Mouse (Mus musculus): Measurements from ENCODE around the gene Prelid1. TPM values are rescaled to one million over a fixed set of nuclear protein-coding genes. Genes with fewer than 3 reads are reported as not detected.

The Prelid1 gene
- total RNA-seq, 2 experiments from 2014 or later: 140 to 157 TPM

GRCm38 (mm10) chr13:55332331-55332730 lies 12.0 kb downstream of the Prelid1 start:
- no peak for DNase-seq

- DNase-seq: no peak
Observed at GRCm38 (mm10) chr13:55335701-55336100, 15.4 kb downstream of the Prelid1 start.

GRCm38 (mm10) chr13:55337341-55337975 lies 17.2 kb downstream of the Prelid1 start:
- no peak for DNase-seq

GRCm38 (mm10) chr13:55338131-55339054 lies 18.1 kb downstream of the Prelid1 start:
- DNase-seq: no peak

- no peak for DNase-seq
Observed at GRCm38 (mm10) chr13:55339259-55339658, 19.0 kb downstream of the Prelid1 start.

- no peak for DNase-seq
Observed at GRCm38 (mm10) chr13:55342469-55342868, 22.2 kb downstream of the Prelid1 start.

- DNase-seq: peak in 1 of 2 experiments; percentile 32
Observed at GRCm38 (mm10) chr13:55344286-55344685, 24.0 kb downstream of the Prelid1 start.

GRCm38 (mm10) chr13:55346745-55347144 lies 26.4 kb downstream of the Prelid1 start:
- no peak for DNase-seq

- DNase-seq: no peak
Observed at GRCm38 (mm10) chr13:55361145-55361544, 40.8 kb downstream of the Prelid1 start.

GRCm38 (mm10) chr13:55361974-55362452 lies 41.7 kb downstream of the Prelid1 start:
- peak in 1 of 2 experiments; percentile 36 for DNase-seq

- peak; percentile 97 to 98 for DNase-seq
Observed at GRCm38 (mm10) chr13:55362453-55363060, 42.3 kb downstream of the Prelid1 start, which contains the start of gene Lman2. Gene Lman2 (minus strand): TSS chr13:55362783.

- no peak for DNase-seq
Observed at GRCm38 (mm10) chr13:55368401-55368800, 48.1 kb downstream of the Prelid1 start.

GRCm38 (mm10) chr13:55369531-55370114 lies 49.3 kb downstream of the Prelid1 start, which contains the start of gene Rgs14:
Gene Rgs14 (plus strand): TSS chr13:55369732.
- peak in 1 of 2 experiments; percentile 37 for DNase-seq

- DNase-seq: no peak
Observed at GRCm38 (mm10) chr13:55370234-55370633, 49.9 kb downstream of the Prelid1 start.

GRCm38 (mm10) chr13:55371007-55371681 lies 50.8 kb downstream of the Prelid1 start:
- DNase-seq: peak in 1 of 2 experiments; percentile 39

GRCm38 (mm10) chr13:55371740-55372139 lies 51.4 kb downstream of the Prelid1 start:
- DNase-seq: no peak

GRCm38 (mm10) chr13:55374206-55374924 lies 54.1 kb downstream of the Prelid1 start:
- DNase-seq: no peak

Data from layer of hippocampus, postnatal 36 days (tissue).